Mouse (Mus musculus): Measurements from ENCODE around the gene Txndc12. TPM values are rescaled to one million over a fixed set of nuclear protein-coding genes. Genes with fewer than 3 reads are reported as not detected.

Txndc12 gene
- total and polyA plus RNA-seq, 3 experiments = 45.5 to 62.3 (median 52.7) TPM

GRCm38 (mm10) chr4:108900421-108900820, 66.0 kb downstream of the Txndc12 start:
- H3K79me2 ChIP-seq (replicated peaks; ENCODE audit: control insufficient read depth, extremely low read depth, insufficient read depth, poor library complexity, severe bottlenecking) = no peaks in the 10 kb centered on the region
- H3K9ac ChIP-seq (ENCODE audit: insufficient read depth, low read depth) = no peak overlapping the region
- H3K27me3 ChIP-seq (replicated peaks) = no peaks in the 10 kb centered on the region
- peaks cover 0 to 15% of the 10 kb centered on the region in 2 experiments; a peak in 3 of 4 replicates for H3K4me1 ChIP-seq (ENCODE audit: control insufficient read depth in 1 of 2, insufficient read depth in 2 of 2)
- no peak overlapping the region for H3K4me2 ChIP-seq (ENCODE audit: insufficient read depth, low read depth, poor library complexity, severe bottlenecking)
- H3K36me3 ChIP-seq (replicated peaks in 1 of 2; ENCODE audit: control insufficient read depth in 1 of 2, insufficient read depth in 1 of 2, low read length in 1 of 2) = no peaks in the 10 kb centered on the region
- DNase-seq (ENCODE audit: extremely low read depth) = no peak
- in situ Hi-C loops (cut with MboI; ENCODE audit: low pct_ligation_motif_present, low pct_unique_long_range_greater_than_20kb, low sequenced_read_pairs) = no loop called here
- H3K9me3 ChIP-seq (replicated peaks; ENCODE audit: low read length) = no peaks in the 10 kb centered on the region
- H3K4me3 ChIP-seq (replicated peaks in 1 of 3; ENCODE audit: low read depth in 2 of 3, low read length in 2 of 3, poor library complexity in 1 of 3) = no peak overlapping the region
- TF ChIP-seq CTCF (conservative IDR thresholded peaks at IDR 0.05 in 1 of 2, IDR thresholded peaks at IDR 0.05 in 1 of 2; ENCODE audit: low read depth in 2 of 2, low read length in 2 of 2) (no peak), TBP (conservative IDR thresholded peaks at IDR 0.05; ENCODE audit: low read depth, low read length) (no peak), UBTF (IDR thresholded peaks at IDR 0.05; ENCODE audit: low read depth, low read length) (no peak), SIN3A (IDR thresholded peaks at IDR 0.05; ENCODE audit: low read length) (no peak), ELF1 (IDR thresholded peaks at IDR 0.05; ENCODE audit: low read depth, low read length) (no peak), IRF4 (IDR thresholded peaks at IDR 0.05; ENCODE audit: low read depth, low read length) (no peak), HCFC1 (IDR thresholded peaks at IDR 0.05; ENCODE audit: low read depth, low read length) (no peak), ZC3H11A (IDR thresholded peaks at IDR 0.05; ENCODE audit: low read depth, low read length) (no peak), MAZ (IDR thresholded peaks at IDR 0.05; ENCODE audit: low read depth, low read length) (no peak), CHD1 (IDR thresholded peaks at IDR 0.05; ENCODE audit: low read depth, low read length) (no peak), TCF12 (IDR thresholded peaks at IDR 0.05; ENCODE audit: low read depth, low read length) (no peak), ZMIZ1 (IDR thresholded peaks at IDR 0.05; ENCODE audit: low read depth, low read length) (no peak), MYC (IDR thresholded peaks at IDR 0.05; ENCODE audit: low read depth, low read length) (no peak), E2F4 (IDR thresholded peaks at IDR 0.05; ENCODE audit: insufficient replicate concordance, low read depth, low read length) (no peak), POLR2A (IDR thresholded peaks at IDR 0.05; ENCODE audit: low read depth, low read length) (no peak)
- dilution Hi-C loops (cut with MboI; ENCODE audit: extremely low pct_ligation_motif_present, extremely low pct_unique_long_range_greater_than_20kb, low sequenced_read_pairs) = no loop called here
- H3K27ac ChIP-seq (ENCODE audit: insufficient read depth, low read depth) = no peak overlapping the region

- no peak for DNase-seq (ENCODE audit: extremely low read depth)
- Histone ChIP-seq H3K36me3 (replicated peaks in 1 of 2; ENCODE audit: control insufficient read depth in 1 of 2, insufficient read depth in 1 of 2, low read length in 1 of 2) (no peaks in the 10 kb centered on the region), H3K79me2 (replicated peaks; ENCODE audit: control insufficient read depth, extremely low read depth, insufficient read depth, poor library complexity, severe bottlenecking) (no peaks in the 10 kb centered on the region), H3K27me3 (replicated peaks) (no peaks in the 10 kb centered on the region), H3K4me3 (replicated peaks in 1 of 3; ENCODE audit: low read depth in 2 of 3, low read length in 2 of 3, poor library complexity in 1 of 3) (no peak overlapping the region), H3K9ac (ENCODE audit: insufficient read depth, low read depth) (no peak overlapping the region), H3K9me3 (replicated peaks; ENCODE audit: low read length) (no peaks in the 10 kb centered on the region), H3K4me1 (ENCODE audit: control insufficient read depth in 1 of 2, insufficient read depth in 2 of 2) (peaks cover 12 to 39% of the 10 kb centered on the region in 2 experiments), H3K4me2 (ENCODE audit: insufficient read depth, low read depth, poor library complexity, severe bottlenecking) (no peak overlapping the region), H3K27ac (ENCODE audit: insufficient read depth, low read depth) (no peak overlapping the region)
- in situ Hi-C loops (cut with MboI; ENCODE audit: low pct_ligation_motif_present, low pct_unique_long_range_greater_than_20kb, low sequenced_read_pairs) = no loop called here
- TF ChIP-seq POLR2AphosphoS2 (IDR thresholded peaks at IDR 0.05; ENCODE audit: low read depth, low read length) (no peak), MAZ (IDR thresholded peaks at IDR 0.05; ENCODE audit: low read depth, low read length) (no peak)
- dilution Hi-C loops (cut with MboI; ENCODE audit: extremely low pct_ligation_motif_present, extremely low pct_unique_long_range_greater_than_20kb, low sequenced_read_pairs) = no loop called here
These were observed 68.5 kb downstream of the Txndc12 start for GRCm38 (mm10) chr4:108902886-108903285.

All from CH12.LX (cell line).